Mouse (Mus musculus) embryo, embryonic 11 days (tissue): ENCODE results near the gene Brd3.

Experiments used
- DNase-seq: peaks from one replicate; pipeline ENCODE4 v3.0.0-alpha.2; 2015

Brd3 gene

GRCm38 (mm10) chr2:27425161-27425611, 82.3 kb downstream of the Brd3 start:
- DNase-seq: peak; percentile 87

- no peak for DNase-seq
These were observed 83.9 kb downstream of the Brd3 start for GRCm38 (mm10) chr2:27423596-27423995.

GRCm38 (mm10) chr2:27421293-27422068, 86.0 kb downstream of the Brd3 start:
- no peak for DNase-seq

GRCm38 (mm10) chr2:27418577-27419070, 88.8 kb downstream of the Brd3 start:
- DNase-seq: no peak

- no peak for DNase-seq
These were observed 89.8 kb downstream of the Brd3 start for GRCm38 (mm10) chr2:27417648-27418153.

- no peak for DNase-seq
These were observed 91.0 kb downstream of the Brd3 start for GRCm38 (mm10) chr2:27416425-27416824.

GRCm38 (mm10) chr2:27415060-27415783, 92.2 kb downstream of the Brd3 start:
- DNase-seq: no peak

- DNase-seq: peak; percentile 59
These were observed 93.4 kb downstream of the Brd3 start for GRCm38 (mm10) chr2:27413936-27414657.

- DNase-seq: peak; percentile 56
These were observed 93.9 kb downstream of the Brd3 start for GRCm38 (mm10) chr2:27413582-27413935.

- peak; percentile 48 for DNase-seq
These were observed 95.1 kb downstream of the Brd3 start for GRCm38 (mm10) chr2:27412245-27412800.

GRCm38 (mm10) chr2:27411688-27412174, 95.7 kb downstream of the Brd3 start:
- DNase-seq: peak; percentile 75

GRCm38 (mm10) chr2:27410518-27411140, 96.8 kb downstream of the Brd3 start:
- DNase-seq: no peak

- no peak for DNase-seq
These were observed 99.3 kb downstream of the Brd3 start for GRCm38 (mm10) chr2:27408194-27408593.

GRCm38 (mm10) chr2:27406928-27407327, 100.5 kb downstream of the Brd3 start:
- no peak for DNase-seq

GRCm38 (mm10) chr2:27405094-27405884, 102.2 kb downstream of the Brd3 start:
- no peak for DNase-seq

- no peak for DNase-seq
These were observed 102.9 kb downstream of the Brd3 start for GRCm38 (mm10) chr2:27404375-27405093.

GRCm38 (mm10) chr2:27401544-27401943, 105.9 kb downstream of the Brd3 start:
- no peak for DNase-seq

GRCm38 (mm10) chr2:27400083-27400482, 107.4 kb downstream of the Brd3 start:
- DNase-seq: no peak

- no peak for DNase-seq
These were observed 110.6 kb downstream of the Brd3 start for GRCm38 (mm10) chr2:27396656-27397440.
